In genomic region chr1:43809351-43809750, GRCm38 (mm10) we compare ENCODE assay signal across 16 mouse cellular contexts.
"Had no signal": no experiment of that assay in that cellular context is flagged by ENCODE, and none has a peak within 500 bp of the region (broad histone marks: within the 10 kb centered on the region; RNA-seq: fewer than 3 reads in every experiment).

No protein-coding gene starts in this region.

- H3K4me3 ChIP-seq: neural tube, embryonic 12.5 days; neural tube, embryonic 13.5 days; neural tube, embryonic 15.5 days; stomach, embryonic 15.5 days had no signal

- H3K27ac ChIP-seq: neural tube, embryonic 12.5 days; neural tube, embryonic 13.5 days; neural tube, embryonic 15.5 days; stomach, embryonic 15.5 days had no signal

- H3K9me3 ChIP-seq: neural tube, embryonic 12.5 days; neural tube, embryonic 13.5 days; neural tube, embryonic 15.5 days; stomach, embryonic 15.5 days had no signal

- H3K27me3 ChIP-seq: neural tube, embryonic 12.5 days; neural tube, embryonic 13.5 days; neural tube, embryonic 15.5 days; stomach, embryonic 15.5 days had no signal

- H3K9ac ChIP-seq: neural tube, embryonic 12.5 days; neural tube, embryonic 13.5 days; neural tube, embryonic 15.5 days; stomach, embryonic 15.5 days had no signal

- H3K4me1 ChIP-seq: neural tube, embryonic 12.5 days; neural tube, embryonic 13.5 days; neural tube, embryonic 15.5 days; stomach, embryonic 15.5 days had no signal

- H3K4me2 ChIP-seq: neural tube, embryonic 12.5 days; neural tube, embryonic 13.5 days; neural tube, embryonic 15.5 days; stomach, embryonic 15.5 days had no signal

- H3K36me3 ChIP-seq: stomach, embryonic 15.5 days had no signal

- DNase-seq: retina, postnatal 1 day; right cerebral cortex, adult 18-20 months; right cerebral cortex, postnatal 14 days; right cerebral cortex, postnatal 25 days; right cerebral cortex, postnatal 4 days; spleen, adult 18-20 months; thymus, adult 18-20 months; thymus, adult 2 months; thymus, postnatal 14 days; thymus, postnatal 25 days; thymus, postnatal 36 days; thymus, postnatal 4 days had no signal
